Mouse (Mus musculus) heart, adult 2 months (tissue): ENCODE measurements around the gene Clns1a. TPM values are rescaled to one million over a fixed set of nuclear protein-coding genes. Genes with fewer than 3 reads are reported as not detected.

Experiments
- DNase-seq, 2 experiments: peaks; one replicate each; pipeline ENCODE4 v3.0.0; 2021
- H3K27ac ChIP-seq: fragments of 200-600 bp; 2 replicates; pipeline ENCODE4 v1.8.1; 2022
- H3K27me3 ChIP-seq: fragments of 200-500 bp; 2 replicates; pipeline ENCODE4 v1.6.1; 2012; ENCODE audit warnings: mild to moderate bottlenecking, low read length, inconsistent platforms, mixed read lengths; ENCODE audit not compliant: control insufficient read depth, insufficient read depth
- H3K36me3 ChIP-seq: fragments of 200-500 bp; 2 replicates; pipeline ENCODE4 v1.6.1; 2012; ENCODE audit warnings: low read length, inconsistent platforms; ENCODE audit not compliant: control insufficient read depth, insufficient read depth
- H3K4me1 ChIP-seq: fragments of 200-500 bp; 2 replicates; pipeline ENCODE4 v1.6.1; 2011; ENCODE audit warnings: low read length; ENCODE audit not compliant: control insufficient read depth, insufficient read depth
- H3K4me3 ChIP-seq: fragments of 200-600 bp; 2 replicates; pipeline ENCODE4 v1.8.1; 2022
- H3K79me2 ChIP-seq: fragments of 200-500 bp; replicated peaks from 2 replicates; pipeline ENCODE4 v1.6.1; 2012; ENCODE audit warnings: mild to moderate bottlenecking, inconsistent platforms, low read length, moderate library complexity, mixed read lengths; ENCODE audit not compliant: control insufficient read depth, insufficient read depth
- H3K9ac ChIP-seq: fragments of 200-500 bp; 2 replicates; pipeline ENCODE4 v1.6.1; 2012; ENCODE audit warnings: low read depth, mild to moderate bottlenecking, control low read depth, inconsistent platforms, low read length, mixed read lengths
- CTCF ChIP-seq: fragments of 200-600 bp; IDR thresholded peaks from 2 replicates; pipeline ENCODE4 v1.8.1; 2022; ENCODE audit warnings: antibody characterized with exemption, mild to moderate bottlenecking, moderate library complexity
- EP300 ChIP-seq: fragments of 200-500 bp; IDR thresholded peaks from 2 replicates; pipeline ENCODE4 v1.6.1; 2011; ENCODE audit warnings: low read depth, low read length, control low read depth; ENCODE audit not compliant: insufficient read depth
- POLR2A ChIP-seq: fragments of 200-500 bp; IDR thresholded peaks from 2 replicates; pipeline ENCODE4 v1.6.1; 2011; ENCODE audit warnings: mild to moderate bottlenecking, low read depth, low read length, control low read depth; ENCODE audit not compliant: insufficient read depth
- WGBS: fragments of 180-500 bp; shearing (Covaris S2); methylation state at CpG from one replicate; pipeline ENCODE4 v1.1.7; 2018; 5-methylcytosine and 5-hydroxymethylcytosine counted together
- intact Hi-C: fragments of 180-260 bp; cut with DNase I; formaldehyde crosslinking; loops from one replicate; pipeline ENCODE4 v1.15.1; 2025
- polyA plus RNA-seq: library from polyadenylated mRNA; depleted of rRNA; stranded (reverse); fragments of >200 nt; gene quantifications from 2 replicates; pipeline ENCODE4 v1.2.3, GENCODE M21; 2012
- total RNA-seq, 2 experiments: library from RNA; stranded (reverse); gene quantifications; 2 replicates each; pipeline ENCODE4 v1.2.3; 2021

The Clns1a gene
- total and polyA plus RNA-seq, 3 experiments: 18.9 to 29.8 (median 25.9) TPM

GRCm38 (mm10) chr7:97707809-97708208 lies 11.4 kb downstream of the Clns1a start:
- no peak overlapping the region for H3K4me3 ChIP-seq
- no peak overlapping the region for H3K9ac ChIP-seq
- DNase-seq: no peak
- peaks cover 2% of the 10 kb centered on the region; the same call in 1 of the 2 replicates for H3K36me3 ChIP-seq
- no peak for TF ChIP-seq CTCF
- TF ChIP-seq POLR2A: no peak
- TF ChIP-seq EP300: no peak
- intact Hi-C loops: no loop called here
- H3K4me1 ChIP-seq: peaks cover 3% of the 10 kb centered on the region
- H3K27ac ChIP-seq: no peak overlapping the region
- no peaks in the 10 kb centered on the region for H3K79me2 ChIP-seq
- no peaks in the 10 kb centered on the region for H3K27me3 ChIP-seq
- 65% methylated on average over 5 of the region's 5 CpGs for WGBS

- Histone ChIP-seq H3K4me1 (peaks cover 3% of the 10 kb centered on the region), H3K27me3 (no peaks in the 10 kb centered on the region), H3K9ac (no peak overlapping the region), H3K79me2 (no peaks in the 10 kb centered on the region), H3K4me3 (no peak overlapping the region), H3K27ac (no peak overlapping the region), H3K36me3 (peaks cover 2% of the 10 kb centered on the region; the same call in 1 of the 2 replicates)
- DNase-seq: no peak
- intact Hi-C loops: no loop called here
- TF ChIP-seq CTCF (no peak), POLR2A (no peak), EP300 (no peak)
- WGBS: 79% methylated on average over 3 of the region's 3 CpGs
Observed at GRCm38 (mm10) chr7:97709204-97709603, 12.8 kb downstream of the Clns1a start.

GRCm38 (mm10) chr7:97714651-97715050 lies 18.2 kb downstream of the Clns1a start:
- no peak for DNase-seq
- H3K27me3 ChIP-seq: no peaks in the 10 kb centered on the region
- no peak overlapping the region for H3K9ac ChIP-seq
- WGBS: 98% methylated on average over 5 of the region's 5 CpGs
- TF ChIP-seq CTCF (no peak), EP300 (no peak), POLR2A (no peak)
- intact Hi-C loops: no loop called here
- H3K36me3 ChIP-seq: no peaks in the 10 kb centered on the region
- H3K4me1 ChIP-seq: no peaks in the 10 kb centered on the region
- H3K27ac ChIP-seq: no peak overlapping the region
- H3K4me3 ChIP-seq: no peak overlapping the region
- no peaks in the 10 kb centered on the region; the same call in 1 of the 2 replicates for H3K79me2 ChIP-seq

- Histone ChIP-seq H3K36me3 (no peaks in the 10 kb centered on the region), H3K27ac (no peak overlapping the region), H3K4me1 (no peaks in the 10 kb centered on the region), H3K79me2 (no peaks in the 10 kb centered on the region; the same call in 1 of the 2 replicates), H3K9ac (no peak overlapping the region), H3K4me3 (no peak overlapping the region), H3K27me3 (no peaks in the 10 kb centered on the region)
- TF ChIP-seq POLR2A (no peak), EP300 (no peak), CTCF (no peak)
- DNase-seq: no peak
- WGBS: 85% methylated on average over 1 of the region's 1 CpGs
- intact Hi-C loops: no loop called here
Observed at GRCm38 (mm10) chr7:97717326-97717725, 20.9 kb downstream of the Clns1a start.

GRCm38 (mm10) chr7:97719078-97719477 lies 22.6 kb downstream of the Clns1a start:
- H3K4me3 ChIP-seq: no peak overlapping the region
- H3K27ac ChIP-seq: no peak overlapping the region
- H3K4me1 ChIP-seq: no peaks in the 10 kb centered on the region
- H3K36me3 ChIP-seq: no peaks in the 10 kb centered on the region
- H3K79me2 ChIP-seq: no peaks in the 10 kb centered on the region; the same call in 1 of the 2 replicates
- no peak overlapping the region for H3K9ac ChIP-seq
- TF ChIP-seq POLR2A (no peak), EP300 (no peak), CTCF (no peak)
- no peaks in the 10 kb centered on the region for H3K27me3 ChIP-seq
- WGBS: 82% methylated on average over 5 of the region's 5 CpGs
- intact Hi-C loops: no loop called here
- no peak for DNase-seq

GRCm38 (mm10) chr7:97720109-97720508 lies 23.7 kb downstream of the Clns1a start:
- no peaks in the 10 kb centered on the region for H3K79me2 ChIP-seq
- H3K4me3 ChIP-seq: no peak overlapping the region
- no peak overlapping the region for H3K9ac ChIP-seq
- H3K4me1 ChIP-seq: no peaks in the 10 kb centered on the region
- no peaks in the 10 kb centered on the region for H3K27me3 ChIP-seq
- TF ChIP-seq POLR2A (no peak), CTCF (no peak), EP300 (no peak)
- H3K36me3 ChIP-seq: no peaks in the 10 kb centered on the region
- 84% methylated on average over 5 of the region's 5 CpGs for WGBS
- H3K27ac ChIP-seq: no peak overlapping the region
- intact Hi-C loops: no loop called here
- no peak for DNase-seq

- TF ChIP-seq EP300 (no peak), POLR2A (no peak), CTCF (no peak)
- Histone ChIP-seq H3K27ac (no peak overlapping the region), H3K27me3 (no peaks in the 10 kb centered on the region), H3K4me3 (no peak overlapping the region), H3K79me2 (no peaks in the 10 kb centered on the region), H3K36me3 (no peaks in the 10 kb centered on the region), H3K4me1 (no peaks in the 10 kb centered on the region), H3K9ac (no peak overlapping the region)
- 89% methylated on average over 7 of the region's 7 CpGs for WGBS
- DNase-seq: no peak
- intact Hi-C loops: no loop called here
Observed at GRCm38 (mm10) chr7:97722278-97722918, 26.0 kb downstream of the Clns1a start.
